Mouse (Mus musculus) adrenal gland, postnatal 25 days (tissue): Measurements from ENCODE around the gene Cblc. TPM values are rescaled to one million over a fixed set of nuclear protein-coding genes. Genes with fewer than 3 reads are reported as not detected.

ENCODE experiments used
- total RNA-seq: library from RNA; stranded (reverse); gene quantifications from 2 replicates; pipeline ENCODE4 v1.2.3, GENCODE M21; 2021

Cblc gene
- total RNA-seq, 1 experiment from 2014 or later: 0.55 TPM

Other genes with a start within 250 kb of the Cblc start
- gene Ppp1r37, start 233.7 kb downstream of the Cblc start, total RNA-seq: 74.4 and 81.6 TPM in 2 replicates
- gene Zfp296, start 219.5 kb downstream of the Cblc start, total RNA-seq: 0.62 and 0.73 TPM in 2 replicates
- 75.6 and 93.0 TPM in 2 replicates for gene Gemin7, start 219.2 kb downstream of the Cblc start, total RNA-seq
- gene Clasrp, start 192.3 kb downstream of the Cblc start, total RNA-seq: 57.4 and 67.6 TPM in 2 replicates
- 25.6 and 32.3 TPM in 2 replicates for gene Relb, start 167.4 kb downstream of the Cblc start, total RNA-seq
- 148 and 159 TPM in 2 replicates for gene Clptm1, start 131.8 kb downstream of the Cblc start, total RNA-seq
- gene Apoc2, start 118.9 kb downstream of the Cblc start, total RNA-seq: 3.1 TPM in 1 of 2 replicates, not detected in the other
- 1.0 and 3.9 TPM in 2 replicates for gene Gm44805, start 115.4 kb downstream of the Cblc start, total RNA-seq
- gene Apoc4, start 115.3 kb downstream of the Cblc start, total RNA-seq: 86.9 and 90.9 TPM in 2 replicates
- 1,269 and 1,513 TPM in 2 replicates for gene Apoc1, start 104.1 kb downstream of the Cblc start, total RNA-seq
- gene Apoe, start 97.6 kb downstream of the Cblc start, total RNA-seq: 714 and 971 TPM in 2 replicates
- 96.1 and 115 TPM in 2 replicates for gene Tomm40, start 81.4 kb downstream of the Cblc start, total RNA-seq
- gene Nectin2, start 46.3 kb downstream of the Cblc start, total RNA-seq: 62.3 and 66.9 TPM in 2 replicates
- gene Bcam, start 25.8 kb downstream of the Cblc start, total RNA-seq: 37.2 TPM in 2 replicates
- gene Bcl3, start 26.0 kb upstream of the Cblc start, total RNA-seq: 26.5 and 34.5 TPM in 2 replicates
- 0.55 and 1.6 TPM in 2 replicates for gene Gm19345, start 55.2 kb upstream of the Cblc start, total RNA-seq
- gene Ceacam16, start 64.5 kb upstream of the Cblc start, total RNA-seq: not detected in 2 replicates
- not detected in 2 replicates for gene Ceacam19, start 91.2 kb upstream of the Cblc start, total RNA-seq
- gene Pvr, start 124.4 kb upstream of the Cblc start, total RNA-seq: 31.6 and 34.1 TPM in 2 replicates
- not detected in 2 replicates for gene Igsf23, start 153.9 kb upstream of the Cblc start, total RNA-seq
- not detected in 2 replicates for gene Ceacam20, start 168.6 kb upstream of the Cblc start, total RNA-seq
- not detected in 2 replicates for gene Nlrp9b, start 194.7 kb upstream of the Cblc start, total RNA-seq